Mouse (Mus musculus): ENCODE data around the gene Ap2m1. TPM values are rescaled to one million over a fixed set of nuclear protein-coding genes. Genes with fewer than 3 reads are reported as not detected.
A peak's percentile ranks its signal among the peaks of the same experiment; 100 is the strongest.
"Not testable (repeated sequence)": the region's sequence is repeated elsewhere in the genome, so short reads cannot be mapped to it uniquely, and the experiment has no call there.

Gene Ap2m1
- 1,083 and 1,151 TPM in 2 replicates for polyA plus RNA-seq (2015; fragmentation: Nextera tagmentation; extraction: Ambion mirVana)

- Histone ChIP-seq H3K4me3 (replicated peaks) (peak within 1 kb of the TSS; percentile 93), H3K27ac (replicated peaks) (peak within 1 kb of the TSS; percentile 89), H3K36me3 (peaks cover 55% of the 10 kb centered on the region), H3K9me3 (replicated peaks) (no peaks in the 10 kb centered on the region), H3K4me2 (peak within 1 kb of the TSS; percentile 82), H3K4me1 (peaks cover 31% of the 10 kb centered on the region), H3K27me3 (replicated peaks) (no peaks in the 10 kb centered on the region), H3K9ac (replicated peaks) (peak within 1 kb of the TSS; percentile 99)
- under 1% methylated on average over 52 of the region's 52 CpGs for WGBS
- peak; percentile 97 for ATAC-seq (ENCODE audit: low FRiP score)
Measured at GRCm38 (mm10) chr16:20535296-20536080, at the start of gene Ap2m1. Gene Ap2m1, plus strand, starts transcription at chr16:20535478.

GRCm38 (mm10) chr16:20486048-20486447 lies 49.2 kb upstream of the Ap2m1 start:
- WGBS, result 51% methylated on average over 3 of the region's 3 CpGs
- H3K27ac ChIP-seq (replicated peaks), result no peak overlapping the region
- no peaks in the 10 kb centered on the region for H3K36me3 ChIP-seq
- H3K4me3 ChIP-seq (replicated peaks), result no peak overlapping the region
- no peaks in the 10 kb centered on the region for H3K27me3 ChIP-seq (replicated peaks)
- no peak overlapping the region for H3K9ac ChIP-seq (replicated peaks)
- H3K4me1 ChIP-seq, result no peaks in the 10 kb centered on the region
- no peak overlapping the region for H3K4me2 ChIP-seq
- ATAC-seq (ENCODE audit: low FRiP score), result no peak
- H3K9me3 ChIP-seq (replicated peaks), result no peaks in the 10 kb centered on the region

GRCm38 (mm10) chr16:20488151-20488550 lies 47.1 kb upstream of the Ap2m1 start:
- Histone ChIP-seq H3K4me1 (no peaks in the 10 kb centered on the region), H3K9ac (replicated peaks) (no peak overlapping the region), H3K4me2 (no peak overlapping the region), H3K27ac (replicated peaks) (no peak overlapping the region), H3K9me3 (replicated peaks) (no peaks in the 10 kb centered on the region), H3K4me3 (replicated peaks) (no peak overlapping the region), H3K27me3 (replicated peaks) (no peaks in the 10 kb centered on the region), H3K36me3 (no peaks in the 10 kb centered on the region)
- no peak for ATAC-seq (ENCODE audit: low FRiP score)
- WGBS, result 98% methylated on average over 1 of the region's 1 CpGs

- H3K4me3 ChIP-seq (replicated peaks); H3K9ac ChIP-seq (replicated peaks); H3K27me3 ChIP-seq (replicated peaks); H3K4me1 ChIP-seq; H3K9me3 ChIP-seq (replicated peaks); H3K4me2 ChIP-seq; ATAC-seq (ENCODE audit: low FRiP score); H3K36me3 ChIP-seq; H3K27ac ChIP-seq (replicated peaks): not testable (repeated sequence)
- 86% methylated on average over 9 of the region's 9 CpGs for WGBS
Measured at GRCm38 (mm10) chr16:20488751-20489150, 46.5 kb upstream of the Ap2m1 start.

GRCm38 (mm10) chr16:20489233-20489632 lies 46.0 kb upstream of the Ap2m1 start:
- Histone ChIP-seq H3K9me3 (replicated peaks) (no peaks in the 10 kb centered on the region), H3K36me3 (no peaks in the 10 kb centered on the region), H3K9ac (replicated peaks) (no peak overlapping the region), H3K4me2 (no peak overlapping the region), H3K27me3 (replicated peaks) (no peaks in the 10 kb centered on the region), H3K4me3 (replicated peaks) (no peak overlapping the region), H3K4me1 (no peaks in the 10 kb centered on the region), H3K27ac (replicated peaks) (no peak overlapping the region)
- ATAC-seq (ENCODE audit: low FRiP score), result no peak
- WGBS, result 90% methylated on average over 2 of the region's 2 CpGs

- no peaks in the 10 kb centered on the region for H3K9me3 ChIP-seq (replicated peaks)
- H3K27ac ChIP-seq (replicated peaks), result no peak overlapping the region
- 55% methylated on average over 2 of the region's 2 CpGs for whole genome bisulfite sequencing
- H3K9ac ChIP-seq (replicated peaks), result no peak overlapping the region
- no peak overlapping the region for H3K4me3 ChIP-seq (replicated peaks)
- no peaks in the 10 kb centered on the region for H3K36me3 ChIP-seq
- no peaks in the 10 kb centered on the region for H3K4me1 ChIP-seq
- no peak for ATAC-seq (ENCODE audit: low FRiP score)
- H3K4me2 ChIP-seq, result no peak overlapping the region
- H3K27me3 ChIP-seq (replicated peaks), result no peaks in the 10 kb centered on the region
Measured at GRCm38 (mm10) chr16:20490581-20490980, 44.7 kb upstream of the Ap2m1 start.

GRCm38 (mm10) chr16:20491301-20491700 lies 44.0 kb upstream of the Ap2m1 start:
- no peaks in the 10 kb centered on the region for H3K4me1 ChIP-seq
- H3K27me3 ChIP-seq (replicated peaks), result no peaks in the 10 kb centered on the region
- H3K9ac ChIP-seq (replicated peaks), result no peak overlapping the region
- no peaks in the 10 kb centered on the region for H3K9me3 ChIP-seq (replicated peaks)
- no peak overlapping the region for H3K4me2 ChIP-seq
- no peak overlapping the region for H3K4me3 ChIP-seq (replicated peaks)
- 83% methylated on average over 2 of the region's 2 CpGs for WGBS
- ATAC-seq (ENCODE audit: low FRiP score), result no peak
- H3K36me3 ChIP-seq, result no peaks in the 10 kb centered on the region
- H3K27ac ChIP-seq (replicated peaks), result no peak overlapping the region

GRCm38 (mm10) chr16:20493452-20493851 lies 41.8 kb upstream of the Ap2m1 start:
- no peak overlapping the region for H3K4me3 ChIP-seq (replicated peaks)
- H3K9ac ChIP-seq (replicated peaks), result no peak overlapping the region
- no peaks in the 10 kb centered on the region for H3K9me3 ChIP-seq (replicated peaks)
- no peaks in the 10 kb centered on the region for H3K36me3 ChIP-seq
- ATAC-seq (ENCODE audit: low FRiP score), result no peak
- H3K27me3 ChIP-seq (replicated peaks), result no peaks in the 10 kb centered on the region
- WGBS, result 72% methylated on average over 2 of the region's 2 CpGs
- H3K4me2 ChIP-seq, result no peak overlapping the region
- H3K4me1 ChIP-seq, result peaks cover 13% of the 10 kb centered on the region
- no peak overlapping the region for H3K27ac ChIP-seq (replicated peaks)

GRCm38 (mm10) chr16:20496671-20497600 lies 38.3 kb upstream of the Ap2m1 start:
- Histone ChIP-seq H3K27me3 (replicated peaks) (no peaks in the 10 kb centered on the region), H3K4me2 (peak overlapping the region; percentile 55), H3K9me3 (replicated peaks) (no peaks in the 10 kb centered on the region), H3K4me3 (replicated peaks) (peak overlapping the region; percentile 25), H3K9ac (replicated peaks) (0 out of 2 replicates have a peak overlapping the region, but pooled peaks have one; percentile 0), H3K27ac (replicated peaks) (no peak overlapping the region), H3K4me1 (peaks cover 24% of the 10 kb centered on the region), H3K36me3 (peaks cover 13% of the 10 kb centered on the region)
- ATAC-seq (ENCODE audit: low FRiP score), result no peak
- 19% methylated on average over 25 of the region's 25 CpGs for WGBS

- Histone ChIP-seq H3K9me3 (replicated peaks) (no peaks in the 10 kb centered on the region), H3K36me3 (peaks cover 25% of the 10 kb centered on the region), H3K27me3 (replicated peaks) (no peaks in the 10 kb centered on the region), H3K9ac (replicated peaks) (peak overlapping the region; percentile 94), H3K27ac (replicated peaks) (peak overlapping the region; percentile 87), H3K4me3 (replicated peaks) (peak overlapping the region; percentile 94), H3K4me2 (peak overlapping the region; percentile 85), H3K4me1 (peaks cover 24% of the 10 kb centered on the region)
- 9% methylated on average over 16 of the region's 16 CpGs for WGBS
- peak; percentile 4 for ATAC-seq (ENCODE audit: low FRiP score)
Measured at GRCm38 (mm10) chr16:20497980-20498676, 37.1 kb upstream of the Ap2m1 start.

- ATAC-seq (ENCODE audit: low FRiP score), result peak; percentile 94
- WGBS, result 1% methylated on average over 49 of the region's 49 CpGs
- Histone ChIP-seq H3K27ac (replicated peaks) (peak within 1 kb of the TSS; percentile 87), H3K4me1 (peaks cover 24% of the 10 kb centered on the region), H3K4me2 (peak within 1 kb of the TSS; percentile 85), H3K36me3 (peaks cover 32% of the 10 kb centered on the region), H3K4me3 (replicated peaks) (peak within 1 kb of the TSS; percentile 94), H3K27me3 (replicated peaks) (no peaks in the 10 kb centered on the region), H3K9me3 (replicated peaks) (no peaks in the 10 kb centered on the region), H3K9ac (replicated peaks) (peak within 1 kb of the TSS; percentile 94)
Measured at GRCm38 (mm10) chr16:20498677-20499475, 36.4 kb upstream of the Ap2m1 start, which contains the start of gene Eif2b5. Gene Eif2b5, plus strand, starts transcription at chr16:20498817.

All from neural tube, embryonic 15.5 days (tissue).